Mouse (Mus musculus): ENCODE data around the gene Hsd3b6. TPM values are rescaled to one million over a fixed set of nuclear protein-coding genes. Genes with fewer than 3 reads are reported as not detected.

Gene Hsd3b6
- not detected for polyA plus RNA-seq (2017; shearing (Covaris generic))

GRCm38 (mm10) chr3:98814101-98814670 lies at the start of gene Hsd3b6:
TSS of gene Hsd3b6 (minus strand) at chr3:98814443.

GRCm38 (mm10) chr3:98859576-98859975 lies 45.3 kb upstream of the Hsd3b6 start, which contains the start of gene Hsd3b1:
TSS of gene Hsd3b1 (minus strand) at chr3:98859794.

Other genes with a start within 250 kb of the Hsd3b6 start
- gene Gm10681, start 225.6 kb downstream of the Hsd3b6 start, polyA plus RNA-seq (2017; shearing (Covaris generic)), result not detected
- gene Hsd3b5, start 184.2 kb downstream of the Hsd3b6 start, polyA plus RNA-seq (2017; shearing (Covaris generic)), result not detected
- not detected for gene Hsd3b2, start 89.9 kb downstream of the Hsd3b6 start, polyA plus RNA-seq (2017; shearing (Covaris generic))
- gene Hsd3b3, start 51.3 kb downstream of the Hsd3b6 start, polyA plus RNA-seq (2017; shearing (Covaris generic)), result not detected
- not detected for gene Hsd3b1, start 45.4 kb upstream of the Hsd3b6 start, polyA plus RNA-seq (2017; shearing (Covaris generic))
- gene Hao2, start 78.8 kb upstream of the Hsd3b6 start, polyA plus RNA-seq (2017; shearing (Covaris generic)), result not detected